Mouse (Mus musculus): ENCODE measurements around the gene Tmem239. TPM values are rescaled to one million over a fixed set of nuclear protein-coding genes. Genes with fewer than 3 reads are reported as not detected.
"Not testable (repeated sequence)": the region's sequence is repeated elsewhere in the genome, so short reads cannot be mapped to it uniquely, and the experiment has no call there.

Gene Tmem239
- 0.21 TPM in 1 of 2 replicates, not detected in the other for polyA plus RNA-seq (2015; fragmentation: Nextera tagmentation; extraction: Ambion mirVana)

- 76% methylated on average over 2 of the region's 2 CpGs for WGBS
- H3K36me3 ChIP-seq (ENCODE audit: control insufficient read depth, insufficient read depth, low read length), result no peaks in the 10 kb centered on the region
- H3K27ac ChIP-seq (ENCODE audit: low read length), result no peak within 1 kb of the TSS
- no peak within 1 kb of the TSS for H3K4me3 ChIP-seq (ENCODE audit: low read depth, low read length)
- H3K4me2 ChIP-seq (ENCODE audit: low read length), result no peak within 1 kb of the TSS
- no peaks in the 10 kb centered on the region for H3K4me1 ChIP-seq (ENCODE audit: control insufficient read depth, insufficient read depth, low read length)
- no peaks in the 10 kb centered on the region for H3K27me3 ChIP-seq (ENCODE audit: control insufficient read depth, insufficient read depth, low read depth, low read length)
- H3K9me3 ChIP-seq (replicated peaks; ENCODE audit: control insufficient read depth, low read length, poor library complexity, severe bottlenecking), result no peaks in the 10 kb centered on the region
- ATAC-seq, result no peak
- H3K9ac ChIP-seq (ENCODE audit: low read depth, low read length), result no peak within 1 kb of the TSS
Measured at GRCm38 (mm10) chr2:130406178-130406577, at the start of gene Tmem239. Gene Tmem239 (plus strand): TSS chr2:130406478.

GRCm38 (mm10) chr2:130357551-130357950 is 48.7 kb upstream of the Tmem239 start:
- no peak for ATAC-seq
- no peaks in the 10 kb centered on the region for H3K36me3 ChIP-seq (ENCODE audit: control insufficient read depth, insufficient read depth, low read length)
- no peak overlapping the region for H3K9ac ChIP-seq (ENCODE audit: low read depth, low read length)
- 93% methylated on average over 5 of the region's 5 CpGs for WGBS
- peaks cover 32% of the 10 kb centered on the region for H3K27me3 ChIP-seq (ENCODE audit: control insufficient read depth, insufficient read depth, low read depth, low read length)
- no peak overlapping the region for H3K4me3 ChIP-seq (ENCODE audit: low read depth, low read length)
- H3K4me2 ChIP-seq (ENCODE audit: low read length), result no peak overlapping the region
- no peak overlapping the region for H3K27ac ChIP-seq (ENCODE audit: low read length)
- H3K9me3 ChIP-seq (replicated peaks; ENCODE audit: control insufficient read depth, low read length, poor library complexity, severe bottlenecking), result no peaks in the 10 kb centered on the region
- no peaks in the 10 kb centered on the region for H3K4me1 ChIP-seq (ENCODE audit: control insufficient read depth, insufficient read depth, low read length)

DNA sequence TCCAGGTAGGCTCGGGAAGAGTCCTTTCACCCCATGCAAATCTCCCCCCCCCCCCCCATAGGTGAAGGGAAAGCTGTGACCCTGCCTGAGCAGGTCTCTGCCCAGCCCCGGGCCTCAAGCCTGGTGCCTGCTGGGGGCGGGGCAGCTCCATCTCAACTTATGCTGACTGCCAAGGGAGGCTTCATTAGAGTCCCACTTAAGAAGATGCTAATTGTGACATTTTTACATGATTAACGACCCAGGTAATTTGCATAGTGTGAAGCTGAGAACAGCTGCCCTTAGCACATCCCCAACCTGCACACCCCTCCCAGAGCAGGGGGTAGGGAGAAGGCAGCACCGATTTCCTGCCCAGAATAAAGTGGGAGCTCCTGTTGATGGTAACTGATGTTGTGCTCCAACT is 47.4 kb upstream of the Tmem239 start:
- no peak overlapping the region for H3K4me3 ChIP-seq (ENCODE audit: low read depth, low read length)
- H3K9me3 ChIP-seq (replicated peaks; ENCODE audit: control insufficient read depth, low read length, poor library complexity, severe bottlenecking), result no peaks in the 10 kb centered on the region
- 30% methylated on average over 5 of the region's 5 CpGs for WGBS
- no peak overlapping the region for H3K4me2 ChIP-seq (ENCODE audit: low read length)
- no peak overlapping the region for H3K27ac ChIP-seq (ENCODE audit: low read length)
- ATAC-seq, result no peak
- peaks cover 45% of the 10 kb centered on the region for H3K27me3 ChIP-seq (ENCODE audit: control insufficient read depth, insufficient read depth, low read depth, low read length)
- no peaks in the 10 kb centered on the region for H3K36me3 ChIP-seq (ENCODE audit: control insufficient read depth, insufficient read depth, low read length)
- no peaks in the 10 kb centered on the region for H3K4me1 ChIP-seq (ENCODE audit: control insufficient read depth, insufficient read depth, low read length)
- no peak overlapping the region for H3K9ac ChIP-seq (ENCODE audit: low read depth, low read length)

DNA sequence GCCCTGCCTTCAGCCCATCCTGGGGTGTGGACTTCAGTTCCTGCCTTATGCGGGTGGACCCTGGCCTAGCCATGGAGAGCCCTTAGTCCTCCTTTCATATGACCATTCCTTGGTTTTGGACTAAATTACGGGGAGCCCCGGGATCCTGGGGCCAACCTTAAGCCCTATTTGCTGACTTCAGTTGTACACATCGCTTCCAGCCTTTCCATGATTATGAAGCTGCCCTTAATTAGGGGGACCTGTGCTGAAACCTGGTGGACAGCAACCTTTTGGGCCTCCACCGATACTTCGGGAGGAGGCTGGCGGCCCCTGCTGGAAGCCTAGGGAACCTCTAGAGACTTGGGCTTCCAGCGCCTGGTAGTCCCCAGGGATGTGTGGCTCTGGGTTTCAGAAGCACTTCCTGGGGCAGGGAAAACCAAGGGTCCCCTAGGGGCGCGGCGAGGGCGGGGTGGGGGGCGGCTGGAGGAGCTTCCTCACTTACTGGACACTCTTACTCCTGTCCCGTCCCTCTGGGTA is 43.7 kb upstream of the Tmem239 start:
- no peaks in the 10 kb centered on the region for H3K36me3 ChIP-seq (ENCODE audit: control insufficient read depth, insufficient read depth, low read length)

GRCm38 (mm10) chr2:130365211-130366094 is 40.8 kb upstream of the Tmem239 start:
- Histone ChIP-seq H3K27ac (ENCODE audit: low read length) (no peak overlapping the region), H3K4me1 (ENCODE audit: control insufficient read depth, insufficient read depth, low read length) (no peaks in the 10 kb centered on the region; the same call in 1 of the 2 replicates), H3K4me2 (ENCODE audit: low read length) (peak overlapping the region; percentile 52), H3K4me3 (ENCODE audit: low read depth, low read length) (peak overlapping the region; percentile 33), H3K9ac (ENCODE audit: low read depth, low read length) (peak overlapping the region; percentile 40; the same call in 1 of the 2 replicates), H3K27me3 (ENCODE audit: control insufficient read depth, insufficient read depth, low read depth, low read length) (peaks cover 35% of the 10 kb centered on the region), H3K9me3 (replicated peaks; ENCODE audit: control insufficient read depth, low read length, poor library complexity, severe bottlenecking) (no peaks in the 10 kb centered on the region), H3K36me3 (ENCODE audit: control insufficient read depth, insufficient read depth, low read length) (no peaks in the 10 kb centered on the region)
- 9% methylated on average over 30 of the region's 30 CpGs for WGBS
- peak; percentile 36; the same call in 1 of the 2 replicates for ATAC-seq

More for the DNA sequence above, 43.7 kb upstream of the Tmem239 start:
- H3K4me1 ChIP-seq (ENCODE audit: control insufficient read depth, insufficient read depth, low read length), result no peaks in the 10 kb centered on the region; the same call in 1 of the 2 replicates
- H3K4me3 ChIP-seq (ENCODE audit: low read depth, low read length), result no peak overlapping the region
- peaks cover 46% of the 10 kb centered on the region for H3K27me3 ChIP-seq (ENCODE audit: control insufficient read depth, insufficient read depth, low read depth, low read length)
- no peak overlapping the region; the same call in 1 of the 2 replicates for H3K9ac ChIP-seq (ENCODE audit: low read depth, low read length)
- no peaks in the 10 kb centered on the region for H3K9me3 ChIP-seq (replicated peaks; ENCODE audit: control insufficient read depth, low read length, poor library complexity, severe bottlenecking)
- no peak overlapping the region for H3K27ac ChIP-seq (ENCODE audit: low read length)
- ATAC-seq, result 0 out of 2 replicates have a peak, but pooled peaks have one; percentile 43
- no peak overlapping the region for H3K4me2 ChIP-seq (ENCODE audit: low read length)
- 4% methylated on average over 13 of the region's 14 CpGs for WGBS

GRCm38 (mm10) chr2:130367386-130367785 is 38.9 kb upstream of the Tmem239 start:
- H3K27ac ChIP-seq (ENCODE audit: low read length), result no peak overlapping the region
- no peak overlapping the region for H3K4me3 ChIP-seq (ENCODE audit: low read depth, low read length)
- H3K4me2 ChIP-seq (ENCODE audit: low read length), result no peak overlapping the region
- H3K4me1 ChIP-seq (ENCODE audit: control insufficient read depth, insufficient read depth, low read length), result no peaks in the 10 kb centered on the region; the same call in 1 of the 2 replicates
- 68% methylated on average over 4 of the region's 4 CpGs for WGBS
- peaks cover 16% of the 10 kb centered on the region for H3K27me3 ChIP-seq (ENCODE audit: control insufficient read depth, insufficient read depth, low read depth, low read length)
- no peaks in the 10 kb centered on the region for H3K36me3 ChIP-seq (ENCODE audit: control insufficient read depth, insufficient read depth, low read length)
- H3K9me3 ChIP-seq (replicated peaks; ENCODE audit: control insufficient read depth, low read length, poor library complexity, severe bottlenecking), result no peaks in the 10 kb centered on the region
- no peak for ATAC-seq
- no peak overlapping the region for H3K9ac ChIP-seq (ENCODE audit: low read depth, low read length)

DNA sequence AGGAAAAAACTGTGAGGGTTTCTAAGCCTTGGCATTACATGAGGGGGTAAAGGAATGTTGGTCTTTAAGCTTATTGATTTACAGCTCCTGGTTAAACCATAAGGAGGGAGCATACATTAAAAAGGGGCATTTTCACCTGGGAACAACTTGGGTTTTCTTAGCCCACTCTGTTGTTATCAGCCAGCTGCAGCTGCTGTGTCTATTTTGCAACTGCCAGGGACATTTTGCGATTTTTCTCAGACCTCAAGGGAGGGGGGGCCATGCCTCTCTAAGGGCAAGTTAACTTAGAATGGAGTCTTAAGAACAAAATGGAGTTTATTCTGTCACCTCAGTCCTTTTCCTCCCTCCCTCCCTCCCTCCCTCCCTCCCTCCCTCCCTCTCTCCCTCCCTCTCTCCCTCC is 33.3 kb upstream of the Tmem239 start:
- H3K36me3 ChIP-seq (ENCODE audit: control insufficient read depth, insufficient read depth, low read length); H3K4me1 ChIP-seq (ENCODE audit: control insufficient read depth, insufficient read depth, low read length); H3K4me3 ChIP-seq (ENCODE audit: low read depth, low read length); H3K4me2 ChIP-seq (ENCODE audit: low read length); H3K27ac ChIP-seq (ENCODE audit: low read length); H3K9me3 ChIP-seq (replicated peaks; ENCODE audit: control insufficient read depth, low read length, poor library complexity, severe bottlenecking); H3K27me3 ChIP-seq (ENCODE audit: control insufficient read depth, insufficient read depth, low read depth, low read length); ATAC-seq; H3K9ac ChIP-seq (ENCODE audit: low read depth, low read length): not testable (repeated sequence)
- WGBS, result 44% methylated on average over 1 of the region's 1 CpGs

GRCm38 (mm10) chr2:130374951-130375350 is 31.3 kb upstream of the Tmem239 start:
- Histone ChIP-seq H3K27ac (ENCODE audit: low read length) (no peak overlapping the region), H3K4me3 (ENCODE audit: low read depth, low read length) (no peak overlapping the region), H3K9me3 (replicated peaks; ENCODE audit: control insufficient read depth, low read length, poor library complexity, severe bottlenecking) (no peaks in the 10 kb centered on the region), H3K36me3 (ENCODE audit: control insufficient read depth, insufficient read depth, low read length) (no peaks in the 10 kb centered on the region), H3K4me2 (ENCODE audit: low read length) (no peak overlapping the region), H3K27me3 (ENCODE audit: control insufficient read depth, insufficient read depth, low read depth, low read length) (no peaks in the 10 kb centered on the region), H3K4me1 (ENCODE audit: control insufficient read depth, insufficient read depth, low read length) (no peaks in the 10 kb centered on the region), H3K9ac (ENCODE audit: low read depth, low read length) (no peak overlapping the region)
- 81% methylated on average over 4 of the region's 4 CpGs for WGBS
- no peak for ATAC-seq

DNA sequence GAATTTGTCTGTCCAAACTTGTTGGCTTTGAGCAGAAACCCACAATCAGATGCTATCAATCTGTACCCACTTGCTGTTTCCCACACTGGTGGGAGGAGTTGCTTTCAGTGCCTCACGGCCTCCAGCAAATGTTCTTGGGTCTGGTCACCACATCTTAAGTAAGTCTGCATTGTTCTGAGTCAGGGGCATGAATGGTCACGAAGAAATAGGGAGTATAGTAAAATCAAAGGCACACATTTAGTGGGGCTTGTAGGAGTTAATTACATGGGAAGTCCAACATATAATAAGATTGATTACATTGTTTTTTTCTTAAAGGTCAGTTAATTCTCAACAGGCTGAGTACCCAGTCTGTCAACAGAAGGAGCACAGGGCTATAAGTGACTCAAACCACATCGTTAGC is 23.1 kb upstream of the Tmem239 start:
- no peak for ATAC-seq
- no peaks in the 10 kb centered on the region for H3K36me3 ChIP-seq (ENCODE audit: control insufficient read depth, insufficient read depth, low read length)
- H3K4me2 ChIP-seq (ENCODE audit: low read length), result no peak overlapping the region
- H3K9me3 ChIP-seq (replicated peaks; ENCODE audit: control insufficient read depth, low read length, poor library complexity, severe bottlenecking), result no peaks in the 10 kb centered on the region
- WGBS, result 46% methylated on average over 3 of the region's 3 CpGs
- H3K4me3 ChIP-seq (ENCODE audit: low read depth, low read length), result no peak overlapping the region
- H3K27ac ChIP-seq (ENCODE audit: low read length), result no peak overlapping the region
- no peaks in the 10 kb centered on the region for H3K4me1 ChIP-seq (ENCODE audit: control insufficient read depth, insufficient read depth, low read length)
- no peaks in the 10 kb centered on the region for H3K27me3 ChIP-seq (ENCODE audit: control insufficient read depth, insufficient read depth, low read depth, low read length)
- H3K9ac ChIP-seq (ENCODE audit: low read depth, low read length), result no peak overlapping the region

Measured in midbrain, embryonic 16.5 days (tissue).